Mouse (Mus musculus): ENCODE results near the gene Srr.

Srr gene

GRCm38 (mm10) chr11:74925577-74926387 lies at the start of gene Srr, which contains the start of gene Smg6:
Gene Srr, minus strand, starts transcription at chr11:74925948.
Gene Smg6, plus strand, starts transcription at chr11:74925823.
- peak; percentile 99 for DNase-seq (ENCODE audit: extremely low spot score)

GRCm38 (mm10) chr11:74974615-74975014 lies 48.9 kb upstream of the Srr start:
- DNase-seq (ENCODE audit: extremely low spot score): no peak

- no peak for DNase-seq (ENCODE audit: extremely low spot score)
These were observed 47.8 kb upstream of the Srr start for GRCm38 (mm10) chr11:74973290-74974157.

- no peak for DNase-seq (ENCODE audit: extremely low spot score)
These were observed 39.8 kb upstream of the Srr start for GRCm38 (mm10) chr11:74965516-74965915.

- DNase-seq (ENCODE audit: extremely low spot score): no peak
These were observed 37.2 kb upstream of the Srr start for GRCm38 (mm10) chr11:74962846-74963407.

- DNase-seq (ENCODE audit: extremely low spot score): no peak
These were observed 36.2 kb upstream of the Srr start for GRCm38 (mm10) chr11:74961953-74962352.

- no peak for DNase-seq (ENCODE audit: extremely low spot score)
These were observed 34.3 kb upstream of the Srr start for GRCm38 (mm10) chr11:74960031-74960551.

GRCm38 (mm10) chr11:74959501-74959900 lies 33.8 kb upstream of the Srr start:
- DNase-seq (ENCODE audit: extremely low spot score): no peak

- DNase-seq (ENCODE audit: extremely low spot score): no peak
These were observed 31.9 kb upstream of the Srr start for GRCm38 (mm10) chr11:74957600-74957999.

GRCm38 (mm10) chr11:74956006-74956405 lies 30.3 kb upstream of the Srr start:
- DNase-seq (ENCODE audit: extremely low spot score): no peak

- DNase-seq (ENCODE audit: extremely low spot score): no peak
These were observed 29.2 kb upstream of the Srr start for GRCm38 (mm10) chr11:74954901-74955300.

- DNase-seq (ENCODE audit: extremely low spot score): peak; percentile 14
These were observed 20.6 kb upstream of the Srr start for GRCm38 (mm10) chr11:74946348-74946747.

- DNase-seq (ENCODE audit: extremely low spot score): no peak
These were observed 4.6 kb upstream of the Srr start for GRCm38 (mm10) chr11:74930391-74930790.

- DNase-seq (ENCODE audit: extremely low spot score): no peak
These were observed 3.4 kb upstream of the Srr start for GRCm38 (mm10) chr11:74929111-74929510.

GRCm38 (mm10) chr11:74927236-74927725 lies 1.5 kb upstream of the Srr start:
- no peak for DNase-seq (ENCODE audit: extremely low spot score)

- DNase-seq (ENCODE audit: extremely low spot score): no peak
These were observed 749 bp upstream of the Srr start for GRCm38 (mm10) chr11:74926388-74927005.

GRCm38 (mm10) chr11:74924149-74924548 lies 1.6 kb downstream of the Srr start:
- DNase-seq (ENCODE audit: extremely low spot score): no peak

- DNase-seq (ENCODE audit: extremely low spot score): no peak
These were observed 6.5 kb downstream of the Srr start for GRCm38 (mm10) chr11:74919249-74919648.

GRCm38 (mm10) chr11:74912492-74912891 lies 13.3 kb downstream of the Srr start:
- DNase-seq (ENCODE audit: extremely low spot score): no peak

- no peak for DNase-seq (ENCODE audit: extremely low spot score)
These were observed 15.8 kb downstream of the Srr start for GRCm38 (mm10) chr11:74909978-74910377.

- no peak for DNase-seq (ENCODE audit: extremely low spot score)
These were observed 16.9 kb downstream of the Srr start for GRCm38 (mm10) chr11:74908618-74909399.
